Mouse (Mus musculus) cerebellum, postnatal 36 days (tissue): ENCODE results near the gene Tlcd1.
"Not testable (repeated sequence)": the region's sequence is repeated elsewhere in the genome, so short reads cannot be mapped to it uniquely, and the experiment has no call there.

Experiments
- DNase-seq, 2 experiments: peaks; one replicate each; pipeline ENCODE4 v3.0.0; 2021 to 2022; ENCODE audit warnings: mixed read lengths in 2 of 2

The Tlcd1 gene

GRCm38 (mm10) chr11:78178859-78179437 is 2.4 kb downstream of the Tlcd1 start:
- peak; percentile 42 to 48 for DNase-seq

- DNase-seq: no peak
Measured at GRCm38 (mm10) chr11:78179438-78179999, 3.0 kb downstream of the Tlcd1 start.

- DNase-seq: no peak
Measured at GRCm38 (mm10) chr11:78180081-78180761, 3.7 kb downstream of the Tlcd1 start.

GRCm38 (mm10) chr11:78181830-78182357 is 5.4 kb downstream of the Tlcd1 start:
- DNase-seq: no peak

- no peak for DNase-seq
Measured at GRCm38 (mm10) chr11:78182450-78182849, 5.9 kb downstream of the Tlcd1 start.

GRCm38 (mm10) chr11:78182961-78183844 is 6.7 kb downstream of the Tlcd1 start, which contains the start of gene Rpl23a:
TSS of gene Rpl23a (minus strand) at chr11:78183584.
- DNase-seq: peak; percentile 77 to 88

- no peak for DNase-seq
Measured at GRCm38 (mm10) chr11:78183884-78184514, 7.5 kb downstream of the Tlcd1 start.

- not testable (repeated sequence) for DNase-seq
Measured at GRCm38 (mm10) chr11:78184702-78185101, 8.2 kb downstream of the Tlcd1 start.

GRCm38 (mm10) chr11:78188331-78189233 is 12.1 kb downstream of the Tlcd1 start, which contains the start of gene Rab34:
TSS of gene Rab34 (plus strand) at chr11:78188430.
- DNase-seq: peak in 1 of 2 experiments; percentile 29

- DNase-seq: peak in 1 of 2 experiments; percentile 24
Measured at GRCm38 (mm10) chr11:78189234-78190040, 12.9 kb downstream of the Tlcd1 start.

GRCm38 (mm10) chr11:78190041-78190440 is 13.5 kb downstream of the Tlcd1 start:
- no peak for DNase-seq

GRCm38 (mm10) chr11:78193113-78193512 is 16.6 kb downstream of the Tlcd1 start, which contains the start of gene Proca1:
TSS of gene Proca1 (plus strand) at chr11:78193392.
- DNase-seq: no peak

- peak in 1 of 2 experiments; percentile 32 for DNase-seq
Measured at GRCm38 (mm10) chr11:78194411-78195100, 18.0 kb downstream of the Tlcd1 start.

GRCm38 (mm10) chr11:78195101-78195863 is 18.8 kb downstream of the Tlcd1 start:
- DNase-seq: no peak

GRCm38 (mm10) chr11:78202372-78202771 is 25.9 kb downstream of the Tlcd1 start:
- DNase-seq: no peak

GRCm38 (mm10) chr11:78204287-78204686 is 27.8 kb downstream of the Tlcd1 start:
- no peak for DNase-seq

- no peak for DNase-seq
Measured at GRCm38 (mm10) chr11:78205361-78206206, 29.1 kb downstream of the Tlcd1 start.

GRCm38 (mm10) chr11:78207190-78207589 is 30.7 kb downstream of the Tlcd1 start:
- DNase-seq: no peak
